Mouse (Mus musculus): ENCODE data around the gene Zfp940. TPM values are rescaled to one million over a fixed set of nuclear protein-coding genes. Genes with fewer than 3 reads are reported as not detected.

Zfp940 gene
- total and polyA plus RNA-seq, 3 experiments: 8.4 to 13.7 TPM; not detected in 1

DNA sequence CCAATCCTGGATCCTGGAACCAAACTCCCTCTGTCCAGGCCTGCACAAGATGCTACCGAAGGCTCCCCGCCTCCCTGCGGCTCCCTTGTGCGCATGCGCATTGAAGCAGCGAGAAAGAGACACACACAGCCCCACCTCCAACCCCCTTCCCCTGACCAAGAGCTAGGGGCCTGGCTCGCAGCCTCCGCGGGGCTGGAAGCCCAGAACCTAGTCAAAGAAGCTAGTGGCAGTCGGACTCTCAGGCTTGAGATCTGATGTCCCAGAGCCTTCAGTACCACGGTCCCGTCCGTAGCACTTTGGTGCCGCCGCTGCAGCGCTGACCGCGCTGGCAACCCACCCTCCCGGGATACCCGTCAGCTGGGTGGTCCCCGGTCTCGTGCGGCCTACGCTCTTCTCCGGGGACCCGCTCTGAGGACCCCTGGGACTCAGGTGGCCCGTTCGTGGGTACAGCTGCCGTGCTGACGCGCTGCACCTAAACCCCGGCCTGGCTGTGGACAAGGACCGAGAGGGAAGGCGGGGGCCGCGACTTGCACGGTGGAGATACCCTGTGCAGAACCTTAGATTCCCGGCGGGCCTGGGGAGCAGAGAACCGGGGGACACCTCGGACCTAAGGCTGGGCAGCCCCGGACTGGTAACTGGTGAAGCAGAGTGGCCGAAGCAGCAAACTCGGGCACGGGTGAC, 69.5 kb downstream of the Zfp940 start, which contains the start of gene Zfp30 (continued):
- 0 out of 2 replicates have a peak, but pooled peaks have one; percentile 41 for TF ChIP-seq ZMIZ1 (IDR thresholded peaks at IDR 0.05; ENCODE audit: low read depth, low read length)
- peak; percentile 65; the same call in 1 of the 2 replicates for TF ChIP-seq MAZ (IDR thresholded peaks at IDR 0.05; ENCODE audit: low read depth, low read length)
- no peak for TF ChIP-seq MEF2A (IDR thresholded peaks at IDR 0.05; ENCODE audit: extremely low read depth, insufficient replicate concordance, low read depth, low read length, poor library complexity, severe bottlenecking)
- no peak for TF ChIP-seq TAL1 (IDR thresholded peaks at IDR 0.05; ENCODE audit: low read length)
- no peak for TF ChIP-seq RAD21 (IDR thresholded peaks at IDR 0.05; ENCODE audit: low read depth, low read length)
- TF ChIP-seq HCFC1 (IDR thresholded peaks at IDR 0.05; ENCODE audit: low read depth, low read length): peak; percentile 56

Other genes starting within 250 kb of the Zfp940 start
- not detected in 2 replicates for gene Catsperg2, start 126.6 kb downstream of the Zfp940 start, total RNA-seq (2012; rRNA removed)
- gene Catsperg2, start 126.6 kb downstream of the Zfp940 start, polyA plus RNA-seq (2012; ENCODE audit: insufficient read depth in 1 of 2, insufficient read length in 2 of 2, low read depth in 1 of 2, low replicate concordance in 2 of 2, missing spikeins in 1 of 2): not detected
- 7.0 and 8.1 TPM in 2 replicates for gene Zfp84, start 85.1 kb downstream of the Zfp940 start, total RNA-seq (2012; rRNA removed)
- gene Zfp84, start 85.1 kb downstream of the Zfp940 start, polyA plus RNA-seq (2012; ENCODE audit: insufficient read depth in 1 of 2, insufficient read length in 2 of 2, low read depth in 1 of 2, low replicate concordance in 2 of 2, missing spikeins in 1 of 2): 1 to 10 TPM in 1 of 2 experiments, not detected in 1; 4.7 TPM
- 1.4 and 1.5 TPM in 2 replicates for gene Zfp30, start 69.7 kb downstream of the Zfp940 start, total RNA-seq (2012; rRNA removed)
- gene Zfp30, start 69.7 kb downstream of the Zfp940 start, polyA plus RNA-seq (2012; ENCODE audit: insufficient read depth in 1 of 2, insufficient read length in 2 of 2, low read depth in 1 of 2, low replicate concordance in 2 of 2, missing spikeins in 1 of 2): 1 to 10 TPM in 1 of 2 experiments, not detected in 1; 2.7 TPM
- gene Zfp790, start 37.6 kb downstream of the Zfp940 start, total RNA-seq (2012; rRNA removed): 4.9 TPM in 2 replicates
- 1 to 10 TPM in 1 of 2 experiments, not detected in 1; 3.8 TPM for gene Zfp790, start 37.6 kb downstream of the Zfp940 start, polyA plus RNA-seq (2012; ENCODE audit: insufficient read depth in 1 of 2, insufficient read length in 2 of 2, low read depth in 1 of 2, low replicate concordance in 2 of 2, missing spikeins in 1 of 2)
- 4.2 and 8.1 TPM in 2 replicates for gene Zfp420, start 6.3 kb upstream of the Zfp940 start, total RNA-seq (2012; rRNA removed)
- gene Zfp420, start 6.3 kb upstream of the Zfp940 start, polyA plus RNA-seq (2012; ENCODE audit: insufficient read depth in 1 of 2, insufficient read length in 2 of 2, low read depth in 1 of 2, low replicate concordance in 2 of 2, missing spikeins in 1 of 2): 1 to 10 TPM in 1 of 2 experiments, not detected in 1; 3.2 TPM
- gene Zfp27, start 52.9 kb upstream of the Zfp940 start, total RNA-seq (2012; rRNA removed): 4.3 and 4.9 TPM in 2 replicates
- gene Zfp27, start 52.9 kb upstream of the Zfp940 start, polyA plus RNA-seq (2012; ENCODE audit: insufficient read depth in 1 of 2, insufficient read length in 2 of 2, low read depth in 1 of 2, low replicate concordance in 2 of 2, missing spikeins in 1 of 2): 1 to 10 TPM in 1 of 2 experiments, not detected in 1; 5.0 TPM
- 0.78 and 0.89 TPM in 2 replicates for gene Zfp383, start 54.6 kb upstream of the Zfp940 start, total RNA-seq (2012; rRNA removed)
- 1 to 10 TPM in 1 of 2 experiments, not detected in 1; 1.4 TPM for gene Zfp383, start 54.6 kb upstream of the Zfp940 start, polyA plus RNA-seq (2012; ENCODE audit: insufficient read depth in 1 of 2, insufficient read length in 2 of 2, low read depth in 1 of 2, low replicate concordance in 2 of 2, missing spikeins in 1 of 2)
- 3.5 and 4.8 TPM in 2 replicates for gene Zfp74, start 100.4 kb upstream of the Zfp940 start, total RNA-seq (2012; rRNA removed)
- gene Zfp74, start 100.4 kb upstream of the Zfp940 start, polyA plus RNA-seq (2012; ENCODE audit: insufficient read depth in 1 of 2, insufficient read length in 2 of 2, low read depth in 1 of 2, low replicate concordance in 2 of 2, missing spikeins in 1 of 2): 1 to 10 TPM in 1 of 2 experiments, not detected in 1; 9.4 TPM
- gene Zfp568, start 130.3 kb upstream of the Zfp940 start, total RNA-seq (2012; rRNA removed): 12.5 and 14.3 TPM in 2 replicates
- gene Zfp568, start 130.3 kb upstream of the Zfp940 start, polyA plus RNA-seq (2012; ENCODE audit: insufficient read depth in 1 of 2, insufficient read length in 2 of 2, low read depth in 1 of 2, low replicate concordance in 2 of 2, missing spikeins in 1 of 2): 100 to 1,000 TPM in 1 of 2 experiments, 10 to 100 TPM in 1; 15.4 to 141 TPM
- gene Zfp14, start 197.7 kb upstream of the Zfp940 start, total RNA-seq (2012; rRNA removed): 0.16 and 0.39 TPM in 2 replicates
- under 1 TPM in 1 of 2 experiments, not detected in 1; 0.25 TPM for gene Zfp14, start 197.7 kb upstream of the Zfp940 start, polyA plus RNA-seq (2012; ENCODE audit: insufficient read depth in 1 of 2, insufficient read length in 2 of 2, low read depth in 1 of 2, low replicate concordance in 2 of 2, missing spikeins in 1 of 2)
- gene Zfp82, start 219.2 kb upstream of the Zfp940 start, total RNA-seq (2012; rRNA removed): 2.2 and 2.4 TPM in 2 replicates
- 1 to 10 TPM in 1 of 2 experiments, not detected in 1; 2.0 TPM for gene Zfp82, start 219.2 kb upstream of the Zfp940 start, polyA plus RNA-seq (2012; ENCODE audit: insufficient read depth in 1 of 2, insufficient read length in 2 of 2, low read depth in 1 of 2, low replicate concordance in 2 of 2, missing spikeins in 1 of 2)
- gene Gm26920, start 236.7 kb upstream of the Zfp940 start, total RNA-seq (2012; rRNA removed): 0.62 TPM in 1 of 2 replicates, not detected in the other
- gene Gm26920, start 236.7 kb upstream of the Zfp940 start, polyA plus RNA-seq (2012; ENCODE audit: insufficient read depth in 1 of 2, insufficient read length in 2 of 2, low read depth in 1 of 2, low replicate concordance in 2 of 2, missing spikeins in 1 of 2): not detected
- 7.3 and 8.0 TPM in 2 replicates for gene Zfp566, start 236.9 kb upstream of the Zfp940 start, total RNA-seq (2012; rRNA removed)
- 1 to 10 TPM in 1 of 2 experiments, not detected in 1; 8.0 TPM for gene Zfp566, start 236.9 kb upstream of the Zfp940 start, polyA plus RNA-seq (2012; ENCODE audit: insufficient read depth in 1 of 2, insufficient read length in 2 of 2, low read depth in 1 of 2, low replicate concordance in 2 of 2, missing spikeins in 1 of 2)
- 5.5 and 6.2 TPM in 2 replicates for gene Zfp260, start 241.1 kb upstream of the Zfp940 start, total RNA-seq (2012; rRNA removed)
- gene Zfp260, start 241.1 kb upstream of the Zfp940 start, polyA plus RNA-seq (2012; ENCODE audit: insufficient read depth in 1 of 2, insufficient read length in 2 of 2, low read depth in 1 of 2, low replicate concordance in 2 of 2, missing spikeins in 1 of 2): 1 to 10 TPM in 1 of 2 experiments, not detected in 1; 4.8 TPM